Mouse (Mus musculus) embryonic stem cell, embryonic (primary cell): ENCODE measurements around the gene Lrmp.
"Not testable (repeated sequence)": the region's sequence is repeated elsewhere in the genome, so short reads cannot be mapped to it uniquely, and the experiment has no call there.

ENCODE experiments used
- CTCF ChIA-PET, 4 experiments: fragments of 300-600 bp in 2 of 4; fragments of 350-600 bp in 2 of 4; sonication (Branson Sonifier 250); formaldehyde crosslinking; loops; one replicate each; lab custom pipeline; 2022; ENCODE audit warnings: inconsistent platforms in 2 of 4; lab: Charles Lee
- POLR2A ChIA-PET, 4 experiments: fragments of 300-600 bp in 2 of 4; fragments of 350-600 bp in 2 of 4; sonication (Branson Sonifier 250); formaldehyde crosslinking; loops; one replicate each; lab custom pipeline; 2022; ENCODE audit warnings: antibody characterized with exemption in 4 of 4, inconsistent platforms in 1 of 4; lab: Charles Lee

Lrmp gene

DNA sequence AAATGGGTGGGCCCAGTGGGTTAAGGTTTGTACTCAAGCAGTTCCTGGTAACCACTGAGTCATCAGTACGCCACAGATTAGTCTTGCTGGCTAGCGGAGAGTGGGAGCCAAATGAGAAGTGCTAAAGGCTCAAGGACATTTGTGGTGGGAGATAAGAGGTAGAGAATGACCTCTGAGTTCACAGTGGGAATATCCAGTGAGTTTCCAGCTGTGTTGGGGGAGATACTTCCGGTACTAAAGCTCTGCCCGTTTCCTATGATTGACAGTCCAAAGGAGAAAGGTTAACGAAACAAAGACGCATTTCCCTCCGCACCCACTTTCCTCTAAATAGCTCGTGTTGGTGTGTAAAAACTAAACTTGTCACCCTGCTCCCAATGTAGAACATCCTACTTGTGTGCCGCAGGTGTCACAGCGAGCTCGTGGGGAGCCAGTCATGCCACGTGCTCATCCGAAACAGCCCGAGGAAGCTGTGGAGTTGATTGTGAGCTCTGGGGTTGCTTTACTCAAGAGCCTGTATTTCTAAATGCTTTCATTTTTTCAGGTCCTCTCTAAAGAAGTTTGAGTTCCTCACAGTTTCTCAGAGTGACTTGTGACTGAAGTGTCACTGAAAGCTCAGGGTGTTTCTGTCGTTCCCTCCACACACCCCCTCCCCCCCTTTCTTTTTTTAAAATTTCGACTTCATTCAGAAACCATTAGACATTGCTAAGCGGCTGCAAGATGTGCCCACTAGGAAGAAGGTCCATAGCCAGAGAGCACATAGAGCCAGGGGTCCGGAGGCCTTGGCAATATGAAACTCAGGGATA lies 5.5 kb downstream of the Lrmp start:
- ChIA-PET CTCF (interaction anchor here in 2 of 4 experiments (0.7 to 1.6 kb wide), 4 partner anchors 20 to 220 kb away, joined by 3 to 4 read pairs (median 3); no protein-coding TSS in a partner anchor), POLR2A (interaction anchor here in 3 of 4 experiments (0.5 to 4.8 kb wide), 55 partner anchors 9 to 340 kb away, joined by 3 to 63 read pairs (median 5); partner anchors contain the start of genes Bcat1 (in 3 of the 3), Casc1 (in 2 of the 3) and Etfrf1 (in 2 of the 3))

DNA sequence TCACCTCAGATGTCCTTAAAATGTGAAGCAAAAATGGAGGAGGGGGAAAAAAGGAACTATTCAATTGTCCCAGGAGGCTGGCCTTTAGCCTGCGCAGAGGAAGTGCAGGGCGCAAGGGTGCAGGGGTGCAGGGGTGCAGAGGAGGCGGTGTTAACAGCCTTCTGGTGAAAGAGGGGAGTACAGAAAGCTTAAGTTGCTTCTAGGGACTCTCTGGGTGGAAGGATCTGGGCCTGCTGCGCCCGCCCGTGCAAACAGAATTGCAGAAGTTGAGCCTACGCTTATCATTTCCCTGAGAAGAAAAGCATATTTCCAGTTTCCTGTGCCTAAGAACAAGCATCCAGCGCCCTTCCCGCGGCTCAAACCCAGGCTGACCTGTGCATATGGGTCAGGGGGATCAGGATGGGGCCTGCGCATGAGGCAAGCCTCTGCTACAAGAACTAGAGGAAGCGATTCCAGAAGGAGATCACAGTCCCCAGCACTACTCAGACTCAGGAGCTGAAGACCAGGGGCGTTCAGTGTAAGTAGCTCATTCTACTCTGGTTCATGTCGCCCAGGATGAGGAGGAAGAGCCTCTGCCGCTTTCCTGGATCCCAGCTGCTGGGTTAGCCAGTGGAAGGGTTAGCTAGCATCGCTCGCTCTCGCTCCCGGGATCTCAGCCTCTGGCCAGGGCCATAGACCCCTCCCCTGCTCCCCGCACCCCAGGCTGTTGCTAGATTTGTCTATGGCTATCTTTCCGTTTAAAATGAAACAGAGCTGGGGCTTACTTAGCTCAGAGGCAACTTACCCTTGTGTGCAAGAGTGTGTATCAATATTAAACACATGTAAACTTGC lies 6.4 kb downstream of the Lrmp start:
- ChIA-PET CTCF (interaction anchor here in 2 of 4 experiments (0.5 to 0.7 kb wide), 2 partner anchors 55 to 137 kb away, joined by 3 to 4 read pairs; no protein-coding TSS in a partner anchor), POLR2A (interaction anchor here (0.7 to 4.8 kb wide), 66 partner anchors 8 to 219 kb away, joined by 3 to 63 read pairs (median 5); partner anchors contain the start of genes Bcat1 (in 2 of the 4), Casc1 (in 2 of the 4) and Etfrf1 (in 2 of the 4))

DNA sequence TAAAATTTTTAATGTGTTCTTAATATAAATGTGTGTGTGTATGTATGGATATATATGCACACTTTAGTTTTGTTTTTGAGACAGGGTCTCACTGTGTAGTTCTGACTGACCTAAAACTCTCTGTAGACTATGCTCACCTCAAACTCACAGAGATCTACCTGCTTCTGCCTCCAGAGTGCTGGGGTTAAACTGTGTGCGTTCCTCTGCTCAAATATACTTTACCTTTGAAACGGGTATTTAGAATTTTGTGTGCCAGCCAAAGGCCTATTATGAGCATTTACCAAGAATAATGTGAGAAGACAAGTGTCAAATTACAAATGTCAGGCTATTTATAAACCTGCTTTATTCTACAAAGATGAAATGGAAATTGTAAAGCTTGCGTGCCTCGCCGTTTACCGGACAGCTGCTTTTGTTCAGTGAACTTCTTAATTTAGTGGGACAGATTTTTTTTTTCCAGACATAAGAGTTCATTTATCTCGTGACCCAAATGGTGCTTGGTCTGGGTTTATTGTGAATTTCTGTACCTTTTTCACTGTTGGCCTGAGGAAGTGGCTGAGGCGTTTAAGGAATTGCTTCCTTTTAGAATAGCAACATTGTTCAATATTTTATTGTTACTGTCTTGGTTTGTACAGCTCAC lies 7.1 kb downstream of the Lrmp start:
- ChIA-PET POLR2A (interaction anchor here (0.9 to 4.8 kb wide), 43 partner anchors 9 to 218 kb away, joined by 3 to 63 read pairs (median 6); partner anchors contain the start of genes Bcat1 (in 1 of the 4), Casc1 (in 1 of the 4) and Etfrf1 (in 1 of the 4)), CTCF (interaction anchor here in 2 of 4 experiments (0.7 to 0.8 kb wide), 2 partner anchors 54 to 122 kb away, joined by 3 read pairs; no protein-coding TSS in a partner anchor)

DNA sequence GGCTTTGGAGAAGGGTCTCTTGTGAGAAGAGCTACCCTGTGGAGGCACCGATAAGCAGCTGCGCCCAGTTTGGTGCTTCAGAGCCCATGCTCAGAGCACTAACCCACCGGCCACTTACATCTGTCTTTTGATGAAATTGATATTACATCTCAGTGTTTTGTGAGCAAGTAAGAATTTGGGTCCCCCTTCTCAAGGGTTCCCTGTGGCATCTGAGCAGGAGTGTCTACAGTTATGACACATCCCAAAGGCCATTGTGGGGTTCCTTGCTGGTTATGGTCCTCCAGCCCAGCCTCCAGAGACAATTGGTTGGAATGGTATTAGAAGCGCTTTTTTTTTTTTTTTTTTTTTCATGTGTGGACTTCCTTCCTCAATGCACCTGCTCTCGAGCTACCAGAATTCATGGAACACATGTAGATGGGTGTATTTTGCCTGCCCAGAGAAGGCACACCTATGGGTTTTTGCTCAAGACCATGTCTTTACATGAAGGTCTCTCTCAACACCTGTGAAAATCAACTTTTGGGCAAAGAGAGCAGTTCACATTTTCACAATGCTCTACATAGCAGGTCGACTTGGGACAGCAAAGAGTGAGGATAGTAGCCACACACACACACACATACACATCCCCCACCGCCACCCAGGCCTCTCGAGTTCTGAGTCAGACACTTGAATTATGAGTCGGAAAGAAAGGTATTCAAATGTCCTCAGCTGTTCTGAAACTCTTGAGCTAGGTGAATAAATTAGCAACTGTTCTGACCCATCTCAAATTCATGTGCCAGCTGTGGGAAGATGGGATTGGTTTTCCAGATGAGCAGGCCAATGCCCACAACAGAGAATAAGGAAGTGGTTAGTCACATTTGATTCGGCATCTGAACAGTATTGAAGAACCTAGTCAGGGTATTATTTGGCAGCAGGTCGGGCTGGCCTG lies 7.9 kb downstream of the Lrmp start:
- ChIA-PET POLR2A (interaction anchor here in 3 of 4 experiments (0.7 to 4.8 kb wide), 22 partner anchors 12 to 217 kb away, joined by 3 to 63 read pairs (median 6); partner anchors contain the start of gene Bcat1 (in 1 of the 3)), CTCF (interaction anchor here in 2 of 4 experiments (0.6 to 0.8 kb wide), 2 partner anchors 109 to 123 kb away, joined by 3 to 5 read pairs; no protein-coding TSS in a partner anchor)

DNA sequence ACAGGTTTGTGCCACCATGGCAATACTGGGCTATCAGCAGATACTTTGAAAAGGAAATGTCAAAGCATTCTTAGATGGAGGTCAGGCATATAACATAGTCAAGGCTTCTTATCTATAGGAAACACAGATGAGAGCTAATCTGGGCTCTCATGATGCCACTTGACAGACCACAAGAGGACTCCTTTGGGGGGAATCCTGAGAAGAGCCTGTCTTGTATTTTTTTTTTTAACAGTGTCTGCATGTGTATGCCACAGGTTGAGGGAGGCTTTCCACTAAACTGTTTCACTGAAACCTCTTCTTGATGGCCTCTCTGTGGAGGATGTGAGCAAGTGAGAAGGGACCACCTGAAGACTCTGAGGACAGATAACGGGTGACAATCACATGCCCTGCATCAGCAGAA lies 9.2 kb downstream of the Lrmp start:
- POLR2A ChIA-PET, result interaction anchor here in 2 of 4 experiments (0.8 to 1.8 kb wide), 6 partner anchors 8 to 87 kb away, joined by 3 to 6 read pairs (median 4); no protein-coding TSS in a partner anchor

DNA sequence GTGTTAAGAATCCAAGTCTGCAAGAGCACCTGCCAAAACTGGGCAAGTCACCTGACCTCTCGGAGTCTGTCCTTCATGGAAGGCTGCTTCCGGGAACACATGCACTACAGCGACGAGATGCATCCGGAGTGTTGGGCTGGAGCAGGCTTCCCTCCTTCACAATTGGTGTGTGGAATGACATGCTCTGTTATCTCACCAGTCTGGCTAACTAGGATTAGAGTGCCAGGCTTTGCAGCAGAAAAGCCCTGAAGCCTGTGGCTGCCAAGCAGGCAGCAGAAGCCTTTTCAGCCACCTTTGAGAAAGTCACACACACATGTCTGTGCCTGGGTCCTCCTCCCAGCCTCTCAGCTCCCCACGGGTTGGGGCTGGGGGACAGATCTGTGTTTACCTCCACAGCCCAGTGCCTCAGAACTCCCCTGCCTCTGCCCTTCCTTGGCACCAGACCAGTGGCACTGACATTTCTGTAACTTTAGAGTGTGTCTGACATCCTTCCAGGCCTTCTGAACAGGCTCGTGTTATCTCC lies 10.2 kb downstream of the Lrmp start:
- POLR2A ChIA-PET, result interaction anchor here in 2 of 4 experiments (0.7 to 1.0 kb wide), 6 partner anchors 9 to 86 kb away, joined by 3 to 4 read pairs (median 3); no protein-coding TSS in a partner anchor

More for the DNA sequence above, 9.2 kb downstream of the Lrmp start:
- CTCF ChIA-PET, result no interaction called here

DNA sequence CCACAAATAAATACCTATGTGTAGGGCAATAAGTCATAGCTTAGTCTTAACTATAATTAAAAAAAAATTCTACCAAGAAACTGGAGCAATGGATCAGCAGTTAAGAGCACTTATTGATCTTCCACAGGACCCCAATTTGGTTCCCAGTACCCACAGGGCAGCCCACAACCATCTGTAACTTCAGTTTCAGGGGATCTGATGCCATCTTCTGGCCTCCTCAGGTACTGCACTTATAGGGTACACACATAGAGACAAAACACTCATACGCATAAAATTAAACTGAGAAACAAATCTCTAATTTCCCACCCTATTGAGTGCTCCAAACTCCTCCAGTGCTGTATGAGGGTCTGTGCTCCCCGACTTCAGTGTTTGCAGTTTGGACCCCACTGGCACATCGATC lies 12.2 kb downstream of the Lrmp start:
- CTCF ChIA-PET, result no interaction called here

More for the DNA sequence above, 10.2 kb downstream of the Lrmp start:
- CTCF ChIA-PET, result interaction anchor here in 1 of 4 experiments (0.6 kb wide), 1 partner anchor 235 kb away, joined by 3 read pairs; no protein-coding TSS in a partner anchor

DNA sequence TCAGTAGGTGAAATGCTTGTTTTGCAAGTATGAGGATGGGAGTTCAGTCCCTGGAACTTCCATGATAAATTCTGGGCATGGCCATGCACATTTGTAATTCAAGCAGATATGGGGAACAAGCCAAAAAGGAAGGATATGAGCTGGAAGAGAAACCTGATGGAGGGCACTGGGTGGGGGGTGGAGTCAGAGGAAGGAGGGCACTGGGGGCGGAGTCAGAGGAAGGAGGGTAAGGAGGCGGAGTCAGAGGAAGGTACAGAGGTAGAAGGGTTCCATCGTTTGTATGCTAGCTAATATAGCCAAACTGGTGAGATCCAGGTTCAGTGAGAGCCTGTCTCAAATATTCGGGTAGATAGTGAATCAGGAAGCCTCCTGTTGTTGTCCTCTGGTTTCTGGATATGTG lies 14.1 kb downstream of the Lrmp start:
- POLR2A ChIA-PET, result interaction anchor here in 3 of 4 experiments (0.6 to 3.2 kb wide), 19 partner anchors 9 to 216 kb away, joined by 3 to 10 read pairs (median 4); partner anchors contain the start of genes Casc1 (in 1 of the 3), Etfrf1 (in 1 of the 3) and Lrmp (in 1 of the 3)
- CTCF ChIA-PET, result interaction anchor here in 2 of 4 experiments (1.0 to 1.7 kb wide), 2 partner anchors 12 to 58 kb away, joined by 3 to 4 read pairs; no protein-coding TSS in a partner anchor

More for the DNA sequence above, 12.2 kb downstream of the Lrmp start:
- POLR2A ChIA-PET, result interaction anchor here in 2 of 4 experiments (0.5 to 1.6 kb wide), 6 partner anchors 20 to 63 kb away, joined by 3 to 5 read pairs (median 3); no protein-coding TSS in a partner anchor

DNA sequence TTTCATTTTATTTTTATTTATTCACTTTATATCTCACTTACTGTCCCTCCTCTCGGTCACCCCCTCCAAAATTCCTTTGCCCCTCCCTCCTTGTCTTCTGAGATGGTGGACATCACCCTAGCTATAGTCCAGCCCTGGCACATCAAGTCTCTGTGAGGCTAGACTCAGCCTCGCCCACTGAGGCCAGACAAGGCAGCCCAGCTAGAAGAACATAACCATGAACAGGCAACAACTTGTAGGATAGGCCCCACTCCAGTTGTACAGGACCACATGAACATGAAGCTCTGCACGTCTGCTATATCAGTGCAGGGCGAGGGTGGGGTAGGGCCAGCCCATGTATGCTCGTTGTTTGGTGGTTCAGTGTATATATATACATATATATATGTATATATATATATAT lies 16.5 kb downstream of the Lrmp start:
- ChIA-PET POLR2A (interaction anchor here in 2 of 4 experiments (0.6 to 3.2 kb wide), 6 partner anchors 10 to 1969 kb away, joined by 3 to 10 read pairs (median 4); no protein-coding TSS in a partner anchor), CTCF (interaction anchor here in 1 of 4 experiments (0.6 kb wide), 1 partner anchor 390 kb away, joined by 3 read pairs; no protein-coding TSS in a partner anchor)

DNA sequence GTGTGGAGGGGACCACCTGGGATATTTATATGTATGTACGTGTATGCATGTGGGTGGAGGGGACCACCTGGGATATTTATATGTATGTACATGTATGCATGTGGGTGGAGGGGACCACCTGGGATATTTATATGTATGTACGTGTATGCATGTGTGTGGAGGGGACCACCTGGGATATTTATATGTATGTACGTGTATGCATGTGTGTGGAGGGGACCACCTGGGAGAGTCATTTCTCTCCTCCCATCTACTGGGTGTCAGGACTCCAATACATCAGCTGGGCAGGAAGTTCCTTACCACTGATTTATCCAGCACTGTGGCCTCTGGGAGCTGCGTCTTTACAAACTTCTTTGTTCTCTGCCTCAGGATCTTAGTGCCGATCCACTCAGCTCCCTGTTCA lies 17.5 kb downstream of the Lrmp start:
- POLR2A ChIA-PET, result interaction anchor here in 1 of 4 experiments (2.5 kb wide), 1 partner anchor 12 kb away, joined by 10 read pairs; no protein-coding TSS in a partner anchor
- CTCF ChIA-PET, result not testable (repeated sequence)

DNA sequence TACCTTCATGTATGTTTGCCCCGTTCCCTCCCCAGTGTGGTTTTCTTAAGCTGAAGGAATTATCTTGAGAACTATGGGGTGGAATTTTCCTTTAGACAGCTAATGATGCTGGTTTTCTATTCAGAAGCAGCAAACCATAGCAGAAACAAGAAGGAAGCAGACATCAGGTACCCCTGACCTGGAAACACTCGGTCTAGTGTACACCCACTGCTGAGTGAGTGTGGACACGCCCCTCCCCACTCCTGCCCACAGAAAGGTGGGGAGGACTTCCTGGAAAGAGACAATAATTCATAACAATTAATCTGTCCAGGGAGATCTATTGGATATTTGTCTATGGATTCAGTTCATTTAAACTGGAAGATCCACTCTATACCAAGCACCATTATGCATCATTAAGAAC lies 19.8 kb downstream of the Lrmp start:
- CTCF ChIA-PET, result no interaction called here
- POLR2A ChIA-PET, result interaction anchor here in 3 of 4 experiments (0.7 to 2.2 kb wide), 4 partner anchors 9 to 86 kb away, joined by 3 to 9 read pairs (median 3); no protein-coding TSS in a partner anchor

DNA sequence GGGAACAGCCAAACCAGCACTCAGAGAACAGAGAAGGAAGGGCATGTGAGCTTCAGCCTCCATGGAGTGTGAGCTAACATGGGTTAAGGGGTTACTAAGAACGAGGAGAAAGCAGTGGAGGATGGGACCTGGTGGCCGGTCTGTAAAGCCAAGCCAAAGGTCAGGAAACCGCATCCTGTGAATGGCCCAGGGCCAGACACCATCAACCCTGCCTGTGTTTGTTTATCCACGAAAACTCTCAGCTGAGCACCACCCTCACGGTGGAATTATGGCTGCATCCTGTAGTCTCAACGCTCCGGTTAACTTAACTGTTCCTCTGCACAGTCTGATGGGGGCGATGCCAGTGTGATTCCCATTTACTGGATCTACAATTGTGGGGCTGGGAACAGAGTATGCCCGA lies 20.4 kb downstream of the Lrmp start:
- CTCF ChIA-PET, result no interaction called here
- POLR2A ChIA-PET, result interaction anchor here (0.6 to 2.2 kb wide), 7 partner anchors 9 to 75 kb away, joined by 3 to 9 read pairs (median 3); partner anchors contain the start of genes Casc1 (in 1 of the 4) and Etfrf1 (in 1 of the 4)

DNA sequence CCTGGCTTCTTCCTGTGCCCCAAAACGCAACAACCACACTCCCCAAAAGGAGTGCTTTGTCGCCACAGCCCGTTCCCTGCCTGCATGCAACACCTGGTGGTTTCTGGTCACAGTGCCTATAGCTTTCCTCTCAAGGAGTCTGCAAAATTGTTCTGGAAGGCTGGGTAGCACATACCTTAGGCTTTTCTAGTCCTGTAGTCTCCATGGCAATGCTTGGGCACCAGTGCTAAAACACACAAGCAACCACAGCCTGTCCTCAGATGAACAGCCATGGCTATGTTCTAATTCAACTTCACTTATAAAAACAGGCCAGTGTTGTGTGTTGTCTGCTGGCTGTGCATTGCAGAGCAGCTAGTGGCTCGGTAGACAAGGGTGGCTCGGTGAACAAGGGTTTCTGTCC lies 21.4 kb downstream of the Lrmp start:
- POLR2A ChIA-PET, result interaction anchor here in 3 of 4 experiments (0.6 to 2.2 kb wide), 14 partner anchors 9 to 353 kb away, joined by 3 to 9 read pairs (median 4); partner anchors contain the start of genes Casc1 (in 1 of the 3) and Etfrf1 (in 1 of the 3)
- CTCF ChIA-PET, result no interaction called here

DNA sequence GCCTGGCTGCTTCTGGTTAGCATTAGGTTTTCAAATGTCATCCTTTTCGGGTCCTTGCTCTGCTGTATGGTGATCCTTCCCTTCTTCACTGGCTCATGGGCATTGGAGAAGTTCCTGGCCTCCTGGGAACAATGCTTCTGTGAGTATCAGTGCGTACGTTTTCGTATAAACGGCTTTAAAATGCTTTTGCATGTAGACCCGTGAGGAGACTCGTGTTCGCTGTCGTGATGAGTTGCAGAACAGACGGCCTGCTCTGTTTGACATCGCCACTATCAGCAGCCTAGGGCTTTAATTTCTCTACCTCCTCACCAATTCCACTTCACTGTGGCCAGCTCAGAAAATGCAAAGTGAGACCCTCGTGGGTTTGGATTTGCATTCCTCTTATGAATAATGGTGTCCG lies 23.8 kb downstream of the Lrmp start:
- CTCF ChIA-PET, result no interaction called here
- POLR2A ChIA-PET, result interaction anchor here in 1 of 4 experiments (1.0 to 1.6 kb wide), 2 partner anchors 10 to 64 kb away, joined by 3 to 4 read pairs; partner anchors contain the start of gene Bcat1

DNA sequence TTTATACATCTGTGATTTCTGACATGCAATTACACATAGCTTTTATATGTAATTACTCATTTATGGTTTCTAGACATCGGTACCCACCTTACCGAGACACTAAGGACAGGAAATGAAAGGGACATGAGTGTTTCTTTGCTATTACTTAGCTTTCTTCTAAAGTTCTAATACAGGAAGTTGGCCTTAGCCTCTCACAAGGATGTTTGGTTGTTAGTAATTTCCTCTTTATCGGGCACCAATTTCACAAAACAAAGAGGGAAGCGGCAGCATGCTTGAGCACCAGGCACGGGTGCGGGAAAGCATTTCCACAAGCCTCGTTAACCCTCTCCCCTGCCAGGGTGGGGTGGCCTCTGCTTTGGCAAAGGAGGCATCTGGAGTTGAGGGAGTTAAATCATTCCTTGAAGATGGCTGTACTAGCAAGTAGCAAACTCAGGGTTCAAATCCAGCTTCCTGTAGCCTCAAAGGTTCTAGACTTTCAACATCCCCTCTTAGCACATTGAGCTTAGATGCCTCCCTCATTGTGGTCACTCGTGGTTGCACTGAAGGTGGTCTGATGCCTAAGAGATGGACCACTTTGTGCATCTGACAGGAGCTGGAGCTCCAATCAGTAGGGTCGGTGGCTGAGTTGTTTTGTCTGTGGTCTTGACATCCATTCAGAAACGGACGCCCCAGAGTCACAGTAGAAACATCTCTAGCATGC lies 24.5 kb downstream of the Lrmp start:
- ChIA-PET POLR2A (interaction anchor here in 2 of 4 experiments (0.6 to 1.6 kb wide), 6 partner anchors 9 to 77 kb away, joined by 3 to 6 read pairs (median 4); partner anchors contain the start of gene Bcat1 (in 1 of the 2)), CTCF (interaction anchor here in 1 of 4 experiments (1.5 kb wide), 1 partner anchor 52 kb away, joined by 4 read pairs; no protein-coding TSS in a partner anchor)
